ENCODE assay signal across 29 mouse cellular contexts in genomic region chr9:27986604-27987588, GRCm38 (mm10).
DNase-seq lines count a peak whose midpoint lies in the region; ATAC-seq and TF ChIP-seq lines count a peak whose summit lies in the region.
"Had no signal": no experiment of that assay in that cellular context is flagged by ENCODE, and none has a peak within 500 bp of the region (broad histone marks: within the 10 kb centered on the region; RNA-seq: fewer than 3 reads in every experiment).

No protein-coding gene starts in this region.

- peak; percentile 54 to 60 for DNase-seq in cerebellum, postnatal 10 days
- DNase-seq in cerebellum, postnatal 36 days = no peak
- no peak for DNase-seq in layer of hippocampus, adult 2 months (ENCODE audit: low spot score in 2 of 2)
- no peak for DNase-seq in layer of hippocampus, adult 9-11 months
- peak; percentile 45 for DNase-seq in liver, adult 2 months (ENCODE audit: extremely low read depth, low read depth, low spot score)
- DNase-seq in liver, embryonic 11.5 days (ENCODE audit: low spot score) = no peak
- peak; percentile 79 for DNase-seq in fibroblast of lung, adult 2 months (ENCODE audit: low read depth)
- DNase-seq: adrenal gland, postnatal 10 days; cerebellum, adult 11-12 months; cerebellum, adult 9-11 months; gastrocnemius, postnatal 14 days; heart, adult 18-20 months; heart, postnatal 36 days; kidney, adult 9 months; kidney, postnatal 10 days; right cerebral cortex, postnatal 4 days had no signal

- peak overlapping the region; percentile 61 for H3K27ac ChIP-seq in layer of hippocampus, adult 2 months
- H3K27ac ChIP-seq in liver, adult 2 months (replicated peaks; ENCODE audit: insufficient read depth, low read depth, low read length) = no peak overlapping the region
- no peak overlapping the region for H3K27ac ChIP-seq in liver, embryonic 11.5 days (ENCODE audit: low read depth, low read length)
- H3K27ac ChIP-seq: forebrain, embryonic 10.5 days; hindbrain, embryonic 13.5 days; limb, embryonic 13.5 days; liver, embryonic 14.5 days; lung, embryonic 15.5 days; midbrain, embryonic 10.5 days; midbrain, embryonic 15.5 days; stomach, postnatal 0 days had no signal

- no peak for TF ChIP-seq POLR2A in liver, adult 2 months (IDR thresholded peaks at IDR 0.05; ENCODE audit: extremely low read depth, insufficient read depth, low read length)

- H3K4me1 ChIP-seq in liver, adult 2 months (ENCODE audit: control insufficient read depth, insufficient read depth, low read length) = no peaks in the 10 kb centered on the region
- no peaks in the 10 kb centered on the region for H3K4me1 ChIP-seq in liver, embryonic 11.5 days (replicated peaks; ENCODE audit: control insufficient read depth, insufficient read depth, low read length)
- H3K4me1 ChIP-seq: forebrain, embryonic 10.5 days; limb, embryonic 13.5 days; lung, embryonic 15.5 days; midbrain, embryonic 10.5 days; midbrain, embryonic 15.5 days had no signal

- H3K4me2 ChIP-seq in liver, embryonic 11.5 days = no peak overlapping the region
- H3K4me2 ChIP-seq: heart, embryonic 11.5 days; hindbrain, embryonic 13.5 days; limb, embryonic 13.5 days; lung, embryonic 15.5 days; midbrain, embryonic 15.5 days had no signal

- H3K9ac ChIP-seq in liver, adult 2 months (ENCODE audit: low read depth, low read length) = no peak overlapping the region
- H3K9ac ChIP-seq in liver, embryonic 11.5 days (ENCODE audit: low read depth, low read length) = no peak overlapping the region
- H3K9ac ChIP-seq: hindbrain, embryonic 13.5 days; limb, embryonic 13.5 days; liver, embryonic 14.5 days; lung, embryonic 15.5 days; midbrain, embryonic 15.5 days had no signal

- no peak for TF ChIP-seq CTCF in layer of hippocampus, adult 2 months (conservative IDR thresholded peaks at IDR 0.05)
- TF ChIP-seq CTCF in liver, adult 2 months (IDR thresholded peaks at IDR 0.05; ENCODE audit: low read depth, low read length) = no peak

- no peaks in the 10 kb centered on the region for H3K79me2 ChIP-seq in liver, adult 2 months (ENCODE audit: control insufficient read depth, insufficient read depth, low read length)

- ATAC-seq in liver, embryonic 11.5 days (replicated peaks; ENCODE audit: low FRiP score) = no peak
- no peak for ATAC-seq in granulocyte monocyte progenitor cell, adult 5-6 weeks (replicated peaks; ENCODE audit: poor library complexity, severe bottlenecking)
- ATAC-seq: forebrain, embryonic 16.5 days; intestine, postnatal 0 days; midbrain, embryonic 15.5 days had no signal

- no peak overlapping the region for H3K4me3 ChIP-seq in layer of hippocampus, adult 2 months
- H3K4me3 ChIP-seq in liver, adult 2 months (ENCODE audit: insufficient read depth, low read depth, low read length) = no peak overlapping the region
- no peak overlapping the region for H3K4me3 ChIP-seq in liver, embryonic 11.5 days (ENCODE audit: low read depth, low read length)
- H3K4me3 ChIP-seq: forebrain, embryonic 10.5 days; hindbrain, embryonic 13.5 days; limb, embryonic 13.5 days; lung, embryonic 15.5 days; midbrain, embryonic 10.5 days; midbrain, embryonic 15.5 days had no signal

- WGBS in liver, adult 2 months = 68% methylated on average over 8 of the region's 8 CpGs
- WGBS in liver, embryonic 11.5 days = 74% methylated on average over 8 of the region's 8 CpGs

- H3K27me3 ChIP-seq in liver, adult 2 months (ENCODE audit: control insufficient read depth, insufficient read depth, low read length) = no peaks in the 10 kb centered on the region
- H3K27me3 ChIP-seq in liver, embryonic 11.5 days (replicated peaks; ENCODE audit: control insufficient read depth, insufficient read depth, low read length) = no peaks in the 10 kb centered on the region
- H3K27me3 ChIP-seq: CH12.LX; hindbrain, embryonic 13.5 days; limb, embryonic 13.5 days; lung, embryonic 15.5 days; midbrain, embryonic 15.5 days had no signal

- H3K9me3 ChIP-seq in liver, embryonic 11.5 days (ENCODE audit: control insufficient read depth, low read length) = no peaks in the 10 kb centered on the region
- H3K9me3 ChIP-seq: forebrain, embryonic 10.5 days; hindbrain, embryonic 13.5 days; limb, embryonic 13.5 days; lung, embryonic 15.5 days; midbrain, embryonic 10.5 days; midbrain, embryonic 15.5 days had no signal

- no peaks in the 10 kb centered on the region for H3K36me3 ChIP-seq in liver, adult 2 months (ENCODE audit: control insufficient read depth, insufficient read depth, low read length)
- no peaks in the 10 kb centered on the region for H3K36me3 ChIP-seq in liver, embryonic 11.5 days (ENCODE audit: control insufficient read depth, insufficient read depth, low read length)
- H3K36me3 ChIP-seq: forebrain, embryonic 10.5 days; hindbrain, embryonic 13.5 days; limb, embryonic 13.5 days; lung, embryonic 15.5 days; midbrain, embryonic 10.5 days; midbrain, embryonic 15.5 days had no signal

Comparison
In these comparisons a context has a peak if more than half of its experiments do, and no peak if none do; other contexts are left out.
1. DNase-seq: peak in cerebellum, postnatal 10 days (2 of 2), liver, adult 2 months (single experiment) and fibroblast of lung, adult 2 months (single experiment); none in cerebellum, postnatal 36 days (0 of 2), layer of hippocampus, adult 2 months (0 of 2), layer of hippocampus, adult 9-11 months (single experiment) and liver, embryonic 11.5 days (single experiment).